Mouse (Mus musculus): ENCODE measurements around the gene Nav2.

DNA sequence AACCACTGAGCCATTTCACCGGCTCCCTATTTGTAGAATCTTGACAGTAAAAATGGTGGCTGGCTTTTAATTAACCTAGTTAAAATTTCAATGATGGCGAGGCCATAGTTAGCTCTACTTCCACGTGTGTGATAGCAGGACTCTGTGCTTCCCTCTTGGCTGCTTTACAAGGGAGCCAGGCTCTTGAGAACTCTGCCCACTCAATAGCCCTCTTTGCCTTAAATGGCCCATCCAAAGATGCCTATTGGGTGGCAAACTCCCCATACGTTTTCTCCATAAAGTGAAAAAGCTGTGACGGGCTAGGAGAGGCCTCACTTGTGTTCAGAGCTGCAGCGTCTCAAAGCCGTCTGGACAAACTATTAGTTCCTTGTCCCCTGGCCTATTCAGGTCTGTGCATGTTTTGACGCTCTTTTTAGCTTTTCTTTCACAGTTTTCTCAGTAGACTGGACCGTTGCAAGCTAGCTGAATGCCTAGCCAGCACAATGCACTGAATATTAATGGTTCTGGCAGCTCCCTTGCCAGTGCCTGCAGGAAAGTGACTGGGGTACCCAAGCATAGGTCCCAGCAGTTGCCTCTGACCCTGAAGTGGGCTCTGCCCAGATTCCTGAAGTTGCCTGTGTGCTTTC is 453.1 kb downstream of the Nav2 start:
- TF ChIP-seq POLR2A (IDR thresholded peaks at IDR 0.05; ENCODE audit: insufficient read length, low read depth) (no peak), MAX (IDR thresholded peaks at IDR 0.05; ENCODE audit: low read depth) (no peak), USF1 (IDR thresholded peaks at IDR 0.05; ENCODE audit: low read depth) (no peak), TCF12 (IDR thresholded peaks at IDR 0.05; ENCODE audit: insufficient read depth, poor library complexity, severe bottlenecking) (no peak)
